Mouse (Mus musculus): ENCODE measurements around the gene Rimbp2.

- TF ChIP-seq CTCF (IDR thresholded peaks at IDR 0.05; ENCODE audit: borderline replicate concordance, extremely low read depth, insufficient read depth, insufficient read length), result no peak
- no peak for TF ChIP-seq POLR2A (IDR thresholded peaks at IDR 0.05; ENCODE audit: borderline replicate concordance, extremely low read depth, insufficient read depth, insufficient read length, poor library complexity, severe bottlenecking)
These were observed 743 bp downstream of the Rimbp2 start for GRCm38 (mm10) chr5:128952291-128953195.
